Mouse (Mus musculus) kidney, adult 2 months (tissue): ENCODE data around the gene 9530068E07Rik. TPM values are rescaled to one million over a fixed set of nuclear protein-coding genes. Genes with fewer than 3 reads are reported as not detected.
"Not testable (repeated sequence)": the region's sequence is repeated elsewhere in the genome, so short reads cannot be mapped to it uniquely, and the experiment has no call there.

Experiments used
- DNase-seq: peaks from one replicate; pipeline ENCODE4 v3.0.0; 2021
- H3K27ac ChIP-seq: fragments of 200-500 bp; 2 replicates; pipeline ENCODE4 v1.5.1; 2012; ENCODE audit warnings: low read depth, low read length, control low read depth, inconsistent platforms; ENCODE audit not compliant: insufficient read depth
- H3K27me3 ChIP-seq: fragments of 200-500 bp; replicated peaks from 2 replicates; pipeline ENCODE4 v1.6.1; 2012; ENCODE audit warnings: mild to moderate bottlenecking, moderate library complexity, low read length, inconsistent platforms; ENCODE audit not compliant: control insufficient read depth, insufficient read depth
- H3K36me3 ChIP-seq: fragments of 200-500 bp; 2 replicates; pipeline ENCODE4 v1.6.1; 2012; ENCODE audit warnings: mild to moderate bottlenecking, moderate library complexity, low read length, inconsistent platforms; ENCODE audit not compliant: control insufficient read depth, insufficient read depth
- H3K4me1 ChIP-seq: fragments of 200-500 bp; 2 replicates; pipeline ENCODE4 v1.6.1; 2011; ENCODE audit warnings: low read length; ENCODE audit not compliant: control insufficient read depth, insufficient read depth
- H3K4me3 ChIP-seq: fragments of 200-500 bp; 2 replicates; pipeline ENCODE4 v1.5.1; 2011; ENCODE audit warnings: mild to moderate bottlenecking, low read depth, low read length, control low read depth; ENCODE audit not compliant: insufficient read depth
- CTCF ChIP-seq: fragments of 200-500 bp; conservative IDR thresholded peaks from 2 replicates; pipeline ENCODE4 v1.5.1; 2011; ENCODE audit warnings: low read depth, mild to moderate bottlenecking, control low read depth, low read length, moderate library complexity, mixed read lengths; ENCODE audit not compliant: insufficient read depth, insufficient read length
- POLR2A ChIP-seq: fragments of 200-500 bp; IDR thresholded peaks from one replicate; pipeline ENCODE4 v1.6.1; 2011; ENCODE audit warnings: low read depth, low read length, control low read depth
- WGBS: fragments of 180-500 bp; shearing (Covaris S2); methylation state at CpG from one replicate; pipeline ENCODE4 v1.1.7; 2018; 5-methylcytosine and 5-hydroxymethylcytosine counted together
- polyA plus RNA-seq: library from polyadenylated mRNA; depleted of rRNA; stranded (reverse); fragments of >200 nt; gene quantifications from 2 replicates; pipeline ENCODE4 v1.2.3, GENCODE M21; 2012

9530068E07Rik gene
- polyA plus RNA-seq, 1 experiment: 219 TPM

DNA sequence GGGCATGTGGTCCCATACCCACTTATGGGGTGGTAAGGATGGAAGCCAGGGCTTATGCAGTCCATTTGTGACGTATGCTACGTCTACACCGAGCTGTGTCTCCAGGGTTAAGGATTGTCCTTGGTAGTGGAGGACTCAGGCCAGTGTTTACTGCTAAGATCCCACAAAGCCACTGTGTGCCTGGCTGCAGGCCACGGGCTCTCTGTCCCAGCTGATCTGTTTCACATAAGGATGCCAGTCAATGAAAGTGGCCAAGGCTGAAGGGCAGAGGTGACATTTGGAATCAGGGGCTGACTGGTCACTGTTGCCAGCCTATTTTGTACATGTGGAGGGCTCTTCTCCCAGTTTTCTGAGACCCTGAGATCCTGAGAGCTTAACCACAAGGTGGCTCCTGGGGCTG lies 18.6 kb upstream of the 9530068E07Rik start:
- Histone ChIP-seq H3K4me3 (no peak overlapping the region), H3K27ac (peak overlapping the region; percentile 30; the same call in 1 of the 2 replicates), H3K27me3 (no peaks in the 10 kb centered on the region), H3K36me3 (peaks cover 5% of the 10 kb centered on the region; the same call in 1 of the 2 replicates), H3K4me1 (peaks cover 3% of the 10 kb centered on the region; the same call in 1 of the 2 replicates)
- WGBS: 58% methylated on average over 4 of the region's 4 CpGs
- DNase-seq: no peak
- TF ChIP-seq POLR2A: no peak
- no peak for TF ChIP-seq CTCF

DNA sequence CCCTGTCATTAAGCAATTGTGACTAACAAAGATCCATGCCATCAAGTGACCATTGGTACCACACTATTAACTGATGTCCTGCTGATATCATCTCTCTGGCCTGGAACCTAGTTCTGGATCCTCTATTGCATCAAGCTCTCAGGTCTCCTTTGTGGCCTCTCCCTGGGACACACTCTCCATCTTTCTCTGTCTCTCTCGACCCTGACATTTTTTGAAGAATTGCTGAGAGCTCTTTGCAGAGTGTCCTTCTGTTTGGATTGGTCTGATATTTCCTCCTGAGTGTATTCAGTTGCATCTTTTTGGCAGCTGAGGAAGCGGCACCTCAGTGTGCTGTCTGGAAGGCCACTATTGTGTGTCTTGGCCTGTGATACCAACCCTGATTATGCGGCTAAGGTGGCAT lies 17.0 kb upstream of the 9530068E07Rik start:
- Histone ChIP-seq H3K4me3 (no peak overlapping the region), H3K4me1 (peaks cover 3% of the 10 kb centered on the region; the same call in 1 of the 2 replicates), H3K36me3 (peaks cover 7% of the 10 kb centered on the region), H3K27me3 (no peaks in the 10 kb centered on the region), H3K27ac (no peak overlapping the region)
- 75% methylated on average over 3 of the region's 3 CpGs for WGBS
- TF ChIP-seq POLR2A (no peak), CTCF (no peak)
- DNase-seq: no peak

DNA sequence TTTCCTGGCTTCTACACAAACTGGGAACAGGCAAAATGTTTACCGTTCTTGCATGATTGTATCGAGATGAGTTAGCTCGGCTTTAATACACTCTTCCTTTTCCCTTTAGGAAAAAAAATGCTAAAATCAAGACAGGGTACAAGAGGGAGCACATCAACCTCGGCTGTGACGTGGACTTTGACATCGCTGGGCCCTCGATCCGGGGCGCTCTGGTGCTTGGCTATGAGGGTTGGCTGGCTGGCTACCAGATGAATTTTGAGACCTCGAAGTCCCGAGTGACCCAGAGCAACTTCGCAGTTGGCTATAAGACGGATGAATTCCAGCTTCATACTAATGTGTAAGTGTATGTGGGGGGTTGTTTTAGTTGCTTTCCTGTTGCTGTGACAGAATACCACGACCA lies 12.5 kb upstream of the 9530068E07Rik start:
- peak; percentile 86 for DNase-seq
- no peaks in the 10 kb centered on the region for H3K27me3 ChIP-seq
- whole genome bisulfite sequencing: 64% methylated on average over 14 of the region's 14 CpGs

DNA sequence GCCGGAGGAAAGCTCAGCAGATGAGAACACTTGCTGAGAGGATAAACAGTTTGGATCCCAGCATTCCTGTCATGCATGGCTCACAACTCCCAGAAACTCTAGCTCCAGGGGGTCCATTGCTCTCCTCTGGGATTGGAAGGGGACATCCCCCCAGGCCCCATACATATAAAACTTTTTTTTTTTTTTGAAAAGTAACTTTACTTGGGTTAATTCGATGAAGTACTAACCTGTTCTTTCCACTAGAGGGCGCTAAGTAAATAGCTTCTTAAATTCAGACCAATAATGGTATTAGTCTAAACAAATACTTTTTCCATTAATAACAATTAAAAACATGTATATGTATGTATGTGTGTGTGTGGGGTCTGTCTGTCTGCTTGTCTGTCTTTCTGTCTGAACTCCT lies 11.6 kb upstream of the 9530068E07Rik start:
- peaks cover 25% of the 10 kb centered on the region for H3K36me3 ChIP-seq
- no peaks in the 10 kb centered on the region for H3K27me3 ChIP-seq
- DNase-seq: no peak
- WGBS: 47% methylated on average over 3 of the region's 3 CpGs
- H3K27ac ChIP-seq: no peak overlapping the region
- TF ChIP-seq CTCF (no peak), POLR2A (no peak)
- H3K4me1 ChIP-seq: no peaks in the 10 kb centered on the region; the same call in 1 of the 2 replicates
- no peak overlapping the region for H3K4me3 ChIP-seq

More for the DNA sequence above, 12.5 kb upstream of the 9530068E07Rik start:
- TF ChIP-seq CTCF (no peak), POLR2A (no peak)
- Histone ChIP-seq H3K4me3 (no peak overlapping the region), H3K4me1 (no peaks in the 10 kb centered on the region; the same call in 1 of the 2 replicates), H3K36me3 (peaks cover 24% of the 10 kb centered on the region), H3K27ac (0 out of 2 replicates have a peak overlapping the region, but pooled peaks have one; percentile 6)

DNA sequence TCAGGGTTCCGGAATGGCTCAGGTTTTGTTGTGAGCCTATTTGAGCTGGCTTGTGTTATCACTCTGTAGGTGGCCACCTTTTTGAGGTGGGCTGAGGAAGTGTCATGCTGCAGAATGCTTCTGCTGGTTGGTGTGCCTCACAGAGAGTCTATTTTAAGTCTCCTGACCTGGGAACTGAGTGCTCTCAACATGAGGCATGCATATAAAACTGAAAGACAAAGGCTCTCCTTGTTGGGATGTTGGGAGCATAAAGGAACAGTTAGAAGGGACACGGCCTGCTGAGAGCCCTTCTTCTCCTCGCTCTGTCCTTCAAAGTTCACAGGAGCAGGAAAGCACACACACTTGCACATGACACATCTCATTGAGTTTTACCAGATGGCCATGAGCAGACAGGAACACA lies 9.3 kb upstream of the 9530068E07Rik start:
- Histone ChIP-seq H3K4me1 (no peaks in the 10 kb centered on the region; the same call in 1 of the 2 replicates), H3K4me3 (no peak overlapping the region), H3K36me3 (peaks cover 23% of the 10 kb centered on the region), H3K27me3 (no peaks in the 10 kb centered on the region), H3K27ac (no peak overlapping the region)
- TF ChIP-seq POLR2A (no peak), CTCF (no peak)
- 94% methylated on average over 3 of the region's 3 CpGs for WGBS
- DNase-seq: no peak

DNA sequence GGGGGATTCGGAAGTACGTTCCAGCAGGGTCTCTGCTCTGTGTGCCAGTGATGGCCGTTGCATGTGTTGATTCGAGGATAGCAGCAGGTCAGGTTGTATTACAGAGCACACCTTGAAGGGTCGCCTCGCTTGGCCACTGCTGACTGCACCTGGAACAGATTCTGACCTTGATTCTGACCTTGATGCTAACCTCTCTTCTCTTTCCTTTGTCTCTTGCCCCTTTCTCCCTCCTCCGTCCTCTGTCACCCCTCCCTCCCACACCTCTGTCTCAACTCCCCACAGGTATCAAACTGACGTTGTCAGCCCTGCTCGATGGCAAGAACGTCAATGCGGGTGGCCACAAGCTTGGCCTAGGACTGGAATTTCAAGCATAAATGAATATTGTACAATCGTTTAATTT lies 8.1 kb upstream of the 9530068E07Rik start:
- WGBS: 73% methylated on average over 12 of the region's 12 CpGs
- Histone ChIP-seq H3K4me1 (no peaks in the 10 kb centered on the region; the same call in 1 of the 2 replicates), H3K27me3 (no peaks in the 10 kb centered on the region), H3K4me3 (no peak overlapping the region), H3K27ac (no peak overlapping the region), H3K36me3 (peaks cover 23% of the 10 kb centered on the region)
- TF ChIP-seq POLR2A (no peak), CTCF (no peak)
- no peak for DNase-seq

DNA sequence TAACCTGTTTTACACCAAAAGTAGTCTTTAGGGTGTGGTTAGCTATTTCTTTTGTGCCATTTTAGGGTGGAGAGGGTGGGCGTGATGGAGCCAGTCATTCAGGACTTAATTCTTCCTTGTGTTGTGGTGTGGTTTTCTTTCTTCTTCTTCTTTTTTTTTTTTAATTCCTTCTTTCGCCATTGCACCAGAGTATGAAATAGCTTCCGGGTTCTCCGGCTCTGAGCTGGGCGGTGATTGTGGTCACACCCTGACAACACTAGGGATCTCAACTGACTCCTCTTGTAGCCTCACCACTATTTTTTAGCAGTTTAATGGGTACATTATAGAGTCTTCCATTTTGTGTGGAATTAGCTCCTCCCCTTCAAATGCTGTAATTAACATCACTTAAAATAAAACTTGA lies 7.2 kb upstream of the 9530068E07Rik start:
- H3K27me3 ChIP-seq, H3K4me3 ChIP-seq, H3K4me1 ChIP-seq, DNase-seq, H3K27ac ChIP-seq: not testable (repeated sequence)
- peaks cover 22% of the 10 kb centered on the region for H3K36me3 ChIP-seq
- 85% methylated on average over 5 of the region's 5 CpGs for WGBS
